Mouse (Mus musculus) forebrain, embryonic 16.5 days (tissue): ENCODE data around the gene Tmod4. TPM values are rescaled to one million over a fixed set of nuclear protein-coding genes. Genes with fewer than 3 reads are reported as not detected.
"Not testable (repeated sequence)": the region's sequence is repeated elsewhere in the genome, so short reads cannot be mapped to it uniquely, and the experiment has no call there.

Experiments
- ATAC-seq: fragments of 200-750 bp; cut with Nextera tagmentation; 2 replicates; pipeline ENCODE4 v1.8.0; 2017; ENCODE audit warnings: mild to moderate bottlenecking, moderate library complexity
- H3K27ac ChIP-seq: fragments of 300-500 bp; sonication (generic); 2 replicates; pipeline ENCODE4 v1.5.1; 2014; ENCODE audit warnings: low read length, control low read depth
- H3K27me3 ChIP-seq: fragments of 300-500 bp; sonication (generic); replicated peaks from 2 replicates; pipeline ENCODE4 v1.6.1; 2014; ENCODE audit warnings: low read length; ENCODE audit not compliant: control insufficient read depth, insufficient read depth
- H3K36me3 ChIP-seq: fragments of 300-500 bp; sonication (generic); 2 replicates; pipeline ENCODE4 v1.6.1; 2014; ENCODE audit not compliant: control insufficient read depth, insufficient read depth
- H3K4me1 ChIP-seq: fragments of 300-500 bp; sonication (generic); replicated peaks from 2 replicates; pipeline ENCODE4 v1.6.1; 2014; ENCODE audit warnings: low read length; ENCODE audit not compliant: control insufficient read depth, insufficient read depth
- H3K4me2 ChIP-seq: fragments of 300-500 bp; sonication (generic); 2 replicates; pipeline ENCODE4 v1.6.1; 2014; ENCODE audit warnings: mild to moderate bottlenecking, low read length, control low read depth
- H3K4me3 ChIP-seq: fragments of 300-500 bp; sonication (generic); replicated peaks from 2 replicates; pipeline ENCODE4 v1.5.1; 2014; ENCODE audit warnings: mild to moderate bottlenecking, low read length, control low read depth
- H3K9ac ChIP-seq: fragments of 300-500 bp; sonication (generic); replicated peaks from 2 replicates; pipeline ENCODE4 v1.6.1; 2014; ENCODE audit warnings: low read depth, low read length, control low read depth
- H3K9me3 ChIP-seq: fragments of 300-500 bp; sonication (generic); 2 replicates; pipeline ENCODE4 v1.6.1; 2016; ENCODE audit warnings: low read length; ENCODE audit not compliant: control insufficient read depth
- WGBS: fragments of 180-500 bp; shearing (Covaris S2); extraction: QIAGEN DNeasy Blood & Tissue Kit; methylation state at CpG from one replicate; pipeline ENCODE4 v1.1.7; 2014; 5-methylcytosine and 5-hydroxymethylcytosine counted together
- polyA plus RNA-seq: library from polyadenylated mRNA; unstranded; fragments of >200 nt; fragmentation: Nextera tagmentation; extraction: Ambion mirVana; gene quantifications from 2 replicates; pipeline ENCODE4 v1.2.1, GENCODE M21; 2015

The Tmod4 gene
- 0.65 and 0.91 TPM in 2 replicates for polyA plus RNA-seq

GRCm38 (mm10) chr3:95124246-95124645, at the start of gene Tmod4:
Gene Tmod4 (plus strand): TSS chr3:95124476.
- peaks cover 11% of the 10 kb centered on the region for H3K4me1 ChIP-seq
- H3K4me2 ChIP-seq: no peak within 1 kb of the TSS
- 59% methylated on average over 6 of the region's 6 CpGs for WGBS
- peak; percentile 27; the same call in 1 of the 2 replicates for ATAC-seq
- no peak within 1 kb of the TSS; the same call in 1 of the 2 replicates for H3K9ac ChIP-seq
- H3K9me3 ChIP-seq: no peaks in the 10 kb centered on the region
- H3K27me3 ChIP-seq: no peaks in the 10 kb centered on the region
- peak within 1 kb of the TSS; percentile 32; the same call in 1 of the 2 replicates for H3K27ac ChIP-seq
- H3K36me3 ChIP-seq: peaks cover 27% of the 10 kb centered on the region
- no peak within 1 kb of the TSS for H3K4me3 ChIP-seq

GRCm38 (mm10) chr3:95088071-95088470, 36.2 kb upstream of the Tmod4 start:
- H3K36me3 ChIP-seq: no peaks in the 10 kb centered on the region
- H3K9ac ChIP-seq: no peak overlapping the region
- H3K27ac ChIP-seq: no peak overlapping the region
- 85% methylated on average over 1 of the region's 1 CpGs for WGBS
- H3K9me3 ChIP-seq: no peaks in the 10 kb centered on the region
- no peaks in the 10 kb centered on the region for H3K4me1 ChIP-seq
- H3K4me3 ChIP-seq: no peak overlapping the region
- no peak overlapping the region for H3K4me2 ChIP-seq
- no peak for ATAC-seq
- no peaks in the 10 kb centered on the region for H3K27me3 ChIP-seq

GRCm38 (mm10) chr3:95100854-95101253, 23.4 kb upstream of the Tmod4 start:
- ATAC-seq: no peak
- H3K9me3 ChIP-seq: no peaks in the 10 kb centered on the region
- H3K4me1 ChIP-seq: peaks cover 10% of the 10 kb centered on the region
- 4% methylated on average over 2 of the region's 2 CpGs for WGBS
- H3K9ac ChIP-seq: no peak overlapping the region
- H3K36me3 ChIP-seq: peaks cover 6% of the 10 kb centered on the region; the same call in 1 of the 2 replicates
- H3K4me2 ChIP-seq: no peak overlapping the region
- H3K27ac ChIP-seq: no peak overlapping the region
- H3K4me3 ChIP-seq: no peak overlapping the region
- no peaks in the 10 kb centered on the region for H3K27me3 ChIP-seq

GRCm38 (mm10) chr3:95105121-95105520, 19.2 kb upstream of the Tmod4 start:
- 68% methylated on average over 4 of the region's 4 CpGs for WGBS
- ATAC-seq: no peak
- H3K4me1 ChIP-seq: peaks cover 10% of the 10 kb centered on the region
- H3K27me3 ChIP-seq: no peaks in the 10 kb centered on the region
- peaks cover 2% of the 10 kb centered on the region; the same call in 1 of the 2 replicates for H3K36me3 ChIP-seq
- H3K4me2 ChIP-seq: peak overlapping the region; percentile 94
- H3K9ac ChIP-seq: peak overlapping the region; percentile 91
- no peak overlapping the region for H3K27ac ChIP-seq
- H3K4me3 ChIP-seq: peak overlapping the region; percentile 90
- H3K9me3 ChIP-seq: no peaks in the 10 kb centered on the region

GRCm38 (mm10) chr3:95105586-95106337, 18.5 kb upstream of the Tmod4 start:
- peak overlapping the region; percentile 66 for H3K27ac ChIP-seq
- WGBS: under 1% methylated on average over 16 of the region's 16 CpGs
- peak overlapping the region; percentile 90 for H3K4me3 ChIP-seq
- no peak for ATAC-seq
- peaks cover 2% of the 10 kb centered on the region; the same call in 1 of the 2 replicates for H3K36me3 ChIP-seq
- H3K9ac ChIP-seq: peak overlapping the region; percentile 91
- no peaks in the 10 kb centered on the region for H3K27me3 ChIP-seq
- no peaks in the 10 kb centered on the region for H3K9me3 ChIP-seq
- H3K4me2 ChIP-seq: peak overlapping the region; percentile 94
- H3K4me1 ChIP-seq: peaks cover 10% of the 10 kb centered on the region

- Histone ChIP-seq H3K4me1 (peaks cover 10% of the 10 kb centered on the region), H3K9me3 (no peaks in the 10 kb centered on the region), H3K27ac (peak within 1 kb of the TSS; percentile 66), H3K36me3 (no peaks in the 10 kb centered on the region), H3K4me3 (peak within 1 kb of the TSS; percentile 90), H3K9ac (peak within 1 kb of the TSS; percentile 91), H3K4me2 (peak within 1 kb of the TSS; percentile 94), H3K27me3 (no peaks in the 10 kb centered on the region)
- ATAC-seq: peak; percentile 89
- WGBS: under 1% methylated on average over 51 of the region's 51 CpGs
Observed at GRCm38 (mm10) chr3:95106338-95107117, 17.7 kb upstream of the Tmod4 start, which contains the start of gene Pip5k1a. Gene Pip5k1a (minus strand): TSS chr3:95106930.

- not testable (repeated sequence) for H3K9ac ChIP-seq, ATAC-seq, H3K27ac ChIP-seq, H3K36me3 ChIP-seq, H3K9me3 ChIP-seq, H3K27me3 ChIP-seq
- H3K4me3 ChIP-seq: peak overlapping the region; percentile 90
- H3K4me2 ChIP-seq: peak overlapping the region; percentile 78
- H3K4me1 ChIP-seq: peaks cover 14% of the 10 kb centered on the region
Observed at GRCm38 (mm10) chr3:95107308-95107707, 17.0 kb upstream of the Tmod4 start.

GRCm38 (mm10) chr3:95107898-95108297, 16.4 kb upstream of the Tmod4 start:
- Histone ChIP-seq H3K9me3 (no peaks in the 10 kb centered on the region), H3K4me1 (peaks cover 20% of the 10 kb centered on the region), H3K36me3 (no peaks in the 10 kb centered on the region), H3K27me3 (no peaks in the 10 kb centered on the region), H3K4me2 (no peak overlapping the region), H3K4me3 (no peak overlapping the region), H3K27ac (no peak overlapping the region), H3K9ac (no peak overlapping the region)
- no peak for ATAC-seq
- 73% methylated on average over 2 of the region's 2 CpGs for WGBS
